Mouse (Mus musculus): ENCODE data around the gene Igf2r.

Igf2r gene

GRCm38 (mm10) chr17:12750591-12751170 lies 18.8 kb downstream of the Igf2r start:
- DNase-seq (ENCODE audit: low spot score) = no peak

DNA sequence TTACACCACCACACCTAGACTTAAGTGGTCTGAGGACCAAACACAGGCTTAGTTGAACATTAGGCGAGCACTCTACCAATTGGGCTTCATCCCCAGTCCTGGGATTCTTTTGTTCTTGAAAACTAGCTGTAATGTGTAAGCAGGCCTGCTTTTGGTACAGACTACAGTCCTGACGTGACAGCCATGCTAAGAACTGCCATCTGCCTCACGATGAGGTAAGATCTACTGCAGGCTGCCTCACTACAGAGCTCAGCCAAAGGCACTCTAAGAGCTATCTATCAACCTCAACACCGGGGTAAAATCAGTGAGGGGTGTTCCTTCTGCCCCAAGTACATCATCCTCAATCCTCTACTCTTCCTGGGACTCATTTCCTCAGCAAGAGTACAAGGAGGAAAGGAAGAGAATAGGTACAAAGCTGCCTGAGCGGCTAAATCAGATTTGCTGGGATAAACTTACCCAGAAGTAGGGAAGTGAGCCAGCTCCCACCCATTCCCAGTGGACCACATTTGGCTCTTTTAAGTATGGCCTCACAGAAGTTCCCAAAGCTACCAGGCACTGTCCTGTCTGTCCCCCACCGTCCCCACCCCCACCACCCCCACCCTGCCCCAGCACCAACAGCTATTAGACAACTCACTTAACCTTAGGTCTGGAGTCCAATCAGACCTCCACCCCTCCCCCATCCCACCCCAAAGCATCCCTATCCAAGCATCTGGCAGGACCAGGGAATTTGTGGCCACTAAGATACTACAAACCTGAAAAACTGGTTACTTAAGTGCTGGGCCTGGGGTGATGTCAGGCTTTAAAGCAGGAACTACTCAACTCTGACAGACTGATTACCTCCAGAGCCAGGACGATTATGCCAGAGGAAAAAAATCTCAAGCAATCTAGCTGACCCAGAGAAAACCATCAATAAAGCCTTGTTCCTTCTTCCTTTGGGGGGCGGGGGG lies 19.8 kb downstream of the Igf2r start:
- DNase-seq (ENCODE audit: low spot score) = no peak

GRCm38 (mm10) chr17:12745761-12746160 lies 23.7 kb downstream of the Igf2r start:
- DNase-seq (ENCODE audit: low spot score) = no peak

DNA sequence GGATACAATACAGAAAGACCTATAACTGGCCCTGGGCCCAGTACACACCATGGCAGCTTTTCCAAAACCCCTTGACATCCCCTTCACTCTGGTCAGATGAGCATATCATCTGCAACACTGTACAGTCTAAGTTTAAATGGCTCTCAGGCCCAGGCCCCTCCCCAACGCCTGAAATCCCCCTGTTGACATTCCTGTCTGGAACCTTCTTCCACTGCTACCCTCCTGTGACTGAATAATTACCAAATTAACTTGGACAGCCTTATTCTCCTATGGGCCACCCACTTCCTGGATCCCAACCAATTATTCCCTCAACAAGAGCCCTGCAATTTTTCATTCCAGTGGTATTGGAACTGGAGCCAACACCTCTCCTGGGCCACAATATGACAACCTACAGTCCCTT lies 25.4 kb downstream of the Igf2r start:
- no peak for DNase-seq (ENCODE audit: low spot score)

DNA sequence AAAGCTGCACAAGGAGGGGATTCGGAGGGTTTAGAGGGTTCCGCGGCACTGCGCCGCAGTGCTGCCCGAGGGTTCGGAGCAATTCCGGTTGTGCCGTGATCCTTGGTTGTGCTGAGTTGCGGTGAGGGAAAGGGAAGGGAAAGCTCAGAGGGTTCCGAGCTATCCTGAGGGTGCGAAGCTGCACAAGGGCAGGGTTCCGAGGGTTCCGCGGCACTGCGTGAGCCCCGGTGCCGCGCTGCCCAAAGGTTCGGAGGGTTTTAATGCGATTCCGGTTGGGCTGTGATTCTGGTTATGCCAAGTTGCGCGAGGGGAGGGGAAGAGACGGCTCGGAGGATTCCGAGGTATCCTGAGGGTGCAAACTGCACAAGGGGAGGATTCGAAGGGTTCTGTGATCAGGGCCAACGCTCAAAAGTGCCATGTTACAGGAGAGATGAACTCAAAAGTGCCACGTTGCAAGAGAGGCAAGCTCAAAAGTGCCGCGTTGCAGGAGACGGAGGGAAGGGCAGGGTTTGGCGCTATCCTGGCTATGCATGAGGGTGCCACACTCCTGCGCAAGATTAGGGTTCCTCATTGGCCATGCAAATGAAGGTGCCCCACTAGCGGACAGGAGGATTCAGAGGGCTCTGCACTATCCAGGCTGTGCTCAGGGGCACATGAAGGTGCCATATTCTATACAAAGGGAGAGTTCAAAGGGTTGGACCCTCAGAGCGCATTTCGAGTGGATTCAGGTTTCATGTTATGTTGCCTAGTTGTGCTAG lies 27.1 kb downstream of the Igf2r start:
- DNase-seq (ENCODE audit: low spot score) = no peak

DNA sequence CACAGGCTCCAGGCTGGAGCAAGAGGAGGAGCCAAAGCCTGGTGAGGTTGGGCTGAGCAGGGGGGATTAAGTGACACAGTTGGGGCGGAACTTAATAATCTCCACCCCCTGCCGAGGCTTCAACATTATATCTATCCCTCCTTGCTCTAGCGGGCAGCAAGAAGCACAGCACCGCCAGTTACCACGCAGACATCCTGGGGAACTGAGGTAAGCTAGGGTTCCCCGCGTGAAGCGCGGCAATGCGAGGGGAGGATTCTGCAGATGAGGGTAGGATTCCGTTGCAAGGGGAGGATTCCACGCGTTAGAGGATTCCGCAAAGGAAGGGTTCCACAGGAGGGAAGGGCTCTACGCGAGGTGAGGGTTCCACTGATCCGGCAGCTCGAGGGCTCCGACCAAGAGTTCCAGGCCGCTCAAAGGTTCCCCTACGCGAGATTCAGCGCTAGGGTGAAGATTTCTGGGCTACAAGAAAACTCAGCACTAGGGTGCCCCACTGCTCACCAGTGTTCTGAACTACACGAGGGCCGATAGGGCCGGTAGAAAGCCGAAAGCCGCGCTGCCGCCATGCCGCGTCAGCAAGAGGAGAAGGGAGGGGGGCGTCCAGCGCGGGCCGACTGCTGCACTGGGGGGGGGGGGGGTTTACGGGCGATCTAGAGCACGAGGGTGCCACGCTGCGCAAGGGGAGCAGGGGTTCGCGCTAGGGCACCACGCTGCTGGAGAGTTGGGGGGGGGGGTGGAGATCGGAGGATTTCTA lies 28.1 kb downstream of the Igf2r start:
- no peak for DNase-seq (ENCODE audit: low spot score)

DNA sequence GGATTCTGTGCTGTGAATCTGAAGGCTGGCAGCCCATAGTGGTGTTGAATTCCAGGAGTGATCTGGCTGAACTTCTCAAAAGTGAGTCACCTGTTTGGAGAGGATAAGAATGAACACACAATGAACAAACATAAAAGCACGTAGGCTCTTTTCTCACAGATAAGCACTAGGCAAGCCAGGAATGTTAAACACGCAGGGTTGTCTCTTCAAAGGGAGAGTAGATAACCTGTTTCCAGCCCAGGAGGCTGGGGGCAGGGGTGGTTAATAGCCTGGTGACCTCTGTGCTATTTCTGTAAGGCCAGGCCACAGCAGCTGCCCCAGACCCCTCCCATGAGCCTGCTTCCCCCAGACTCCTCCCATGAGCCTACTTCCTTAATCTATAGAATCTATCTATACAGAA lies 29.1 kb downstream of the Igf2r start:
- no peak for DNase-seq (ENCODE audit: low spot score)

DNA sequence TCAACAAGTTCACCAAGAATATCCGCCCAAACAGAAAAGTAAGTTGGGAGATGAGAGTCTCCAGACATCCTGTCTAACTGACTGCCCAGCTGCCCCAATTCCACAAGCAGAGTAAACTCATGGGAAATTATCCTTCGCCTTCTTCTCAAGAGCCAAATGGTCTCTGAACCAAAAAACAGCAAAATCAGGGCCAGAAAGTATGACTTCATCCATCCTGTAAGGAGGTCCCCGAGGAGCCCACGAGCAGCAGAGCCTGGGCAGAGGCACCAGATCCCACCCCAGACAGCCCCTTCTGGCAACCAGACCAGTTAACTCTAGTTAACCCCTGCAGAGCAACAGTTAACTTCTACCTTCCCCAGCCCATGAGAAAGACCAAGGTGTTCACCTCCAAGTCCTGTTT lies 29.9 kb downstream of the Igf2r start:
- DNase-seq (ENCODE audit: low spot score) = no peak

GRCm38 (mm10) chr17:12737934-12738333 lies 31.5 kb downstream of the Igf2r start:
- no peak for DNase-seq (ENCODE audit: low spot score)

- no peak for DNase-seq (ENCODE audit: low spot score)
These were observed 35.1 kb downstream of the Igf2r start for GRCm38 (mm10) chr17:12734205-12734857.

DNA sequence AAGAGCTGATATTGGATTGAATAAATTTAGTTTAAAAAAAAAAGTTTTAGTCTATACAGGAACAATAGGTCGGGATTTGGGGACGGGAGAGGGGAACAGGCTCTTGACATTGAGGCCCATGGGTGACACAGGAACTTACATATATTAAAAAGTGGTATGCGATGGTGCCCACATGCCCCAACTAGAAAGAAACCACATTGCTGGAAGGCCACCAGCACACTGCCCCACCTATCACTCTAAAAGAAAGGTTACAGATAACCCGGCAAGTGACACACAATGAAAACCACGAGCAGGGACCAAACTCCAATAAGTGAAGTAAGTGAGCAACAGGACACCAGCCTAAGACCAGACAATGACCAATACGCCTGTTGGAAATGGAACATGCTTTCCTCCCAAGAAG lies 36.3 kb downstream of the Igf2r start:
- no peak for DNase-seq (ENCODE audit: low spot score)

DNA sequence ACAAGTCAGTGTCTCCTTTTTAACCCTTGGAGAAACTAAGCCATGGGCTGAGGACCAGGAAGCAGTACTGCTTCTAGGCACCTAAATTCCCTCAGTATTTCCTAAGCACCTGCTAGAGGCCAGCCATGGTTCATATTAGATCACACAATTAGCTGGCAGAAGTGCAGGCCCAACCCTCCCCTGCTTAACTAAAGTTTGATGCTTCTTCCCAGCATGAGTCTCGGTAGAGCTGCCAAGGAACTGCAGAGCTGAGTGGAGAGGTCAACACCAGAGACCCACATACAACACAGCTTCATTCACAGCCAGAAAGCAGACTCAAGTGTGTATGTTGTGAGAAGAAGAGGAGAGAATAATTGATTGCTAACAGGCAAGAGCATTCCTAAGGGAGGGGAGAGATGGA lies 40.9 kb downstream of the Igf2r start:
- no peak for DNase-seq (ENCODE audit: low spot score)

DNA sequence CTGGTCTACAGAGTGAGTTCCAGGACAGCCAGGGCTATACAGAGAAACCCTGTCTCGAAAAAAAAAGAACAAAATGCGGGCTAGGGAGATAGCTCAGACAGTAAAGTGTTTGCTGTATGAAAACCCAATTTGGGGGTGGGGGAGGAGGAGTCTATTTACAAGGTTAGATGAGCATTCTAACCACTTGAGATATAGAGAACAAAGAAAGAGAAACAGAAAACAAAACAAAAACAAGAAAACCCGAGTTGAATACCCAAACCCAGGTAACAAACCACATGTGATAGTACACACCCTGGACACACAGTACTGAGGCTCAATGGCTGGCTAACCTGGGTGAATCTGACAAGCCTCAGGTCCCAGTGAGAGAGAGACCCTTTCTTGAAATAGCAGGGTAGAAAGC lies 41.7 kb downstream of the Igf2r start:
- DNase-seq (ENCODE audit: low spot score) = no peak

GRCm38 (mm10) chr17:12725871-12726270 lies 43.6 kb downstream of the Igf2r start:
- no peak for DNase-seq (ENCODE audit: low spot score)

GRCm38 (mm10) chr17:12724767-12725744 lies 44.4 kb downstream of the Igf2r start:
- DNase-seq (ENCODE audit: low spot score) = no peak

DNA sequence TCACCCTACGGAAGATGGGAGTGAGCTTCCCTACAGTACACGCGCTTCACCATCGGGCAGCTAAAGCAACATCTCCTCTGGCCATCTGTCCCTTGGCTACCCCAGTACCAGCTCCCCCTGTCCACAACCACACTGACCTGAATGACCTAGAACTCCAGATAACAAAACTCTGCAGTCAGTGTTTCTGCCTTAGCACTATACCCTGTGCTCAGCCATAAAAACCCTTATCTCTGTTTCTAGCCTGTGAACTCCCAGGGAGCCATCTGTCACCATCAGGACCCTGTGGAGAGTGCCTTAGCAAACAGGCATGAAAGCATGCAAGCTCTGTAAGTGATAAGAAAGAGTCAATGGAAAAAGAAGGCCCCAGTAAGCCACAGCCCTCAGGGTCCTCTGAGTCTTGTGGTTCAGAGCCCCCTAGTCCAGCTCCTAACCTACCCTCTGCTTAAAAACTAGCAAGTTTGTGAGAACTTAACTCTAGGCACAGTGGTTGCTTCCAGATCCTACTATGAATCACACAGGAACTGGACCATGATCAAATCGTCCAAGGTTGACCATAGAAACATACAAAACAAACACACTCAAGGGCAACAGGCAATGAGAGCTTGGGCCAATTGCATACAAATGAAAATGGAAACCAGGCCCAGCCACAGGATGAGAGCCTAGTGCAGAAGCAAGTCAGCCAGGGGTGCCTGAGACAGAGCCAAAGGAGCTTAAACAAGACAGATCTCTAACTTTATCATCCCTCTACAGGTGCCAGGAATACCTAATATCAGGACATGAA lies 45.3 kb downstream of the Igf2r start:
- no peak for DNase-seq (ENCODE audit: low spot score)

- DNase-seq (ENCODE audit: low spot score) = no peak
These were observed 46.8 kb downstream of the Igf2r start for GRCm38 (mm10) chr17:12722622-12723021.

GRCm38 (mm10) chr17:12721118-12721886 lies 48.2 kb downstream of the Igf2r start:
- DNase-seq (ENCODE audit: low spot score) = no peak

- DNase-seq (ENCODE audit: low spot score) = no peak
These were observed 51.2 kb downstream of the Igf2r start for GRCm38 (mm10) chr17:12718251-12718650.

Data from left cerebral cortex, adult 11 months (tissue).